Mouse (Mus musculus): ENCODE measurements around the gene Prap1. TPM values are rescaled to one million over a fixed set of nuclear protein-coding genes. Genes with fewer than 3 reads are reported as not detected.
"Not testable (repeated sequence)": the region's sequence is repeated elsewhere in the genome, so short reads cannot be mapped to it uniquely, and the experiment has no call there.

Gene Prap1
- total RNA-seq, 4 experiments from 2014 or later, result 0.56 TPM; not detected in 3

DNA sequence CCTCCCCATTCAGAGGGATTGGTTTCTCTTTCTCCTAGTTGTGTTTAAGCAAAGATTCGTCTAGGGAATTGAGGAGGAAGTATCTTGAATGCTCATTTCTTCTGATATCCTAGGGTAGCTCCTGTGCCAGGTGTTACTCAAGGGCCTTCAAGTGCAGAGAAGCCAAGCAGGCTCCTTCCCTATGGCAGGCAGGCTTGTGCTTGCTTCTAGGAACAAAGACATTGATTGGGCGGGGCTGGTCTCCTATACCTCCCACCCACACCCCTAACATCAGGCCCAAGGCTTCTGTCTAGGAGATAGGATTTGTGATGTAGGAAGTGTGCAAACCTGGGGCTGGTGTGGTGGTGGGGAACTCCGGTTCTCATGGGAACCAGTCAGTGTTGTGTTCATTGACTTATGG is 33.7 kb downstream of the Prap1 start:
- no peak for DNase-seq (ENCODE audit: low spot score in 2 of 2)

- no peak for DNase-seq (ENCODE audit: low spot score in 2 of 2)
These were observed 34.7 kb downstream of the Prap1 start for GRCm38 (mm10) chr7:140127911-140128310.

DNA sequence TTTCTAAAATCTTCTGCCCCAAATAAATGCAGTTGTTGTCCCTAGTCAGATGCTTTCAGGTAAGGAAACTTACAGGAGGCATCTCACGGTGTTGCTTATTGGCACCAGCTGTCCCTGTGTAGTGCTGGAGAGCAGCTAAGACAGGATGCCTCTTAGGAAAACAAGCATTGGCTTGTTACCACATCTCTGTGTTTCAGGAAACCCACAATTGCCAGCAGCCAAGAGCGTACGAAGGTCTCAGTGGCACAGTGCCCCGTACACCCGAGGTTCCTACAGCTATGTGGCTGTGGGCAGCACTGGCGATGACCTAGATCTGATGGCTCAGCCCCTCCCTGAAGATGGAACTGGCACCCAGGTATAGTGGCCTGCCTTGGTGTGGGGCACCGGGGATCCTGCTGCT is 39.0 kb downstream of the Prap1 start:
- DNase-seq (ENCODE audit: low spot score in 2 of 2), result not testable (repeated sequence)

GRCm38 (mm10) chr7:140134033-140134432 is 40.8 kb downstream of the Prap1 start:
- not testable (repeated sequence) for DNase-seq (ENCODE audit: low spot score in 2 of 2)

DNA sequence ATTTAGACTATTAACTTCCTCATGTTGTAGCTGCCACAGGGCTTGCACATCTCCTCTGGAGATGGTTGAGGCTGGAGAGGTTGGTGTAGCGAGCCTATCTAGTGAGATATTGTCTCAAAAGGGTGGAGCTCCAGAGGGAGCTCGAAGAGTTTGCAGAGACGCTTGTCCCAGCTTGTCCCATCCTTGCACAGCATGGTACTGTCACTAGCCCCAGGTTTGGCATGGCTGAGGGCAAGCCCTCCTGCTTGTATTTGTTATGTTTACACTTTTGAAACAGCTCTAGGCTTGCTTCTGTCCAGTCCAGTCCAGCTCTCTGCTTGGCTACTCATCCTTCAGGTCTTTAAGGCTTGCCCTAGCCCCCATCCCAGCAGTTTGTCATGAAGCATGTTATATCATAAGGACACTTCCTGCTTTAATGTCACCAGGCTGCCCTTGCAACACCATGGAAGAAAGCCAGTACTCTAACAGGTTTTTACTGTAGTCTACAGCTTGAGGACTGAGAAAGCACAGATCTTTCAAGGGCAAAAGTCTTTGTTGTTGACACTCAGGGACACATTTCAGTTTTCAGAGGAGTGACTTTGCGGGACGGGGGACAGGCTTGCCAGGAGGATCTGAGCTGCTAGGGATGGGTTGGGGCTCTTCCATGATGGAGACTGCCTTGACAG is 42.0 kb downstream of the Prap1 start:
- no peak for DNase-seq (ENCODE audit: low spot score in 2 of 2)

DNA sequence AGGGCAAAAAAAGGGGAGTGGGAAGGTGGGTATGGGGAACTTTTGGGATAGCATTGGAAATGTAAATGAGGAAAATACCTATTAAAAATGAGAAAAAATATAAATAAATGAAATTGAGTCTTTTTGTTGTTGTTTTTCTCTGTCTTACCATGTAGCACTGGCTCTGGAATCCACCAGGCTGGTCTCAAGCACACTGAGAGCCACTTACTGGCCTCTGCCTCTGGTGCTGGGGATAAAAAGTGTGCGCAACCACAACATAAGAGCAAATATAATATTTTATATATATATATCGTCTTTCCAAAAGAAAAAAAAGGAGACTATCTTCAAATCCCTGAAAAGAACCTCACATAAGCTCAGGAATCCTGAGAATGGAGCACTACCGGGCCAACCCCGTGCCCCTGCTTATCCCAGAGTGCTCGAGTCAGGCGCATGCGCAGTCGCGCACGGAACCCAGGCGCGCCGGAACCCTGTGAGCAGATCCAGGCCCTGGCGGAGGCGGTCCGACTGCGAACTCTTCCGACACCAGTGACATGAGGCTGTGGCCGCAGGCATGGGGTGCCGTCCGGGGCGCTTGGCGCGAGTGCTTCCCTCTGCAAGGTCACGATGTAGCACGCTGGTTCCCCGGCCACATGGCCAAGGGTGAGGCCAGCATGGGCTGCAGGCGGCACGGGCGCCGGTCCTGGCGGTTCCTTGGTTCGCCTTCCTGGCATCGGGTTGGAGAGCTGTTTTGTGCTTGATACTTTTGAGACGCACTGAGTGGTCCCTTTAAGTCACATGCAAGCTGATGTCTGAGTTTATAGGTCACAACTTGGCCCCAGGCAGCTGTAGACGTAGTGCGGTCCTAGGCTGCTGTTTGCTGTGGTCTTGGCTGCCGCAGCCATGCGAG is 44.2 kb downstream of the Prap1 start, which contains the start of gene Mtg1:
Gene Mtg1, plus strand, starts transcription at position 430 of the 886 bp plus-strand sequence.
- peak; percentile 94 to 99 for DNase-seq (ENCODE audit: low spot score in 2 of 2)

- no peak for DNase-seq (ENCODE audit: low spot score in 2 of 2)
These were observed 44.8 kb downstream of the Prap1 start for GRCm38 (mm10) chr7:140138021-140138310.

DNA sequence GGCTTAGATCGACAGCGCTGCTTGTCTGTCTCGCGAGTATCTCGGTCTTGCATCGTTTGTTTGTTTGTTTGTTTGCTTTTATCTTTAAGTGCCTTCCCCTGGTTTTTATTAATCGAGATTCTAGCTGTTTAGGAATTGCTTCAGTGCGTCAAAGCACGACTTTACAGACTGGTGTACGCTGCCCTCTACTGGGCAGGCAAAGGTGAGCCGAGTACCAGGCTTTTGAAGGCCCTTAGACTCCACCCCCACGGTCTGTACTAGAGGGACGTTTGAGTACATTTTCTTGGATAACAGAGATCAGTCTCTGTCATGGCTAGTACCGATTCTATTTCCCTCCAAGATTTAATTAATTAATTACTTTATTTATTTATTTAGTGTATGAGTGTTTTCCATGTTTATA is 48.2 kb downstream of the Prap1 start:
- peak in 1 of 2 experiments; percentile 68 for DNase-seq (ENCODE audit: low spot score in 2 of 2)

GRCm38 (mm10) chr7:140144550-140144949 is 51.4 kb downstream of the Prap1 start:
- no peak for DNase-seq (ENCODE audit: low spot score in 2 of 2)

Other genes starting within 250 kb of the Prap1 start
- gene Kndc1, start 198.7 kb upstream of the Prap1 start, total RNA-seq (2022), result 100 to 1,000 TPM in 1 of 4 experiments, 10 to 100 TPM in 3; 90.0 to 103 (median 95.8) TPM
- gene Utf1, start 149.6 kb upstream of the Prap1 start, total RNA-seq (2022), result not detected
- gene 6430531B16Rik, start 114.6 kb upstream of the Prap1 start, total RNA-seq (2022), result 1 to 10 TPM; 1.2 to 1.9 (median 1.6) TPM
- 1 to 10 TPM; 3.0 to 7.2 (median 4.5) TPM for gene Adam8, start 100.8 kb upstream of the Prap1 start, total RNA-seq (2022)
- gene Zfp511, start 57.0 kb upstream of the Prap1 start, total RNA-seq (2022), result 10 to 100 TPM; 21.2 to 27.8 (median 27.0) TPM
- 10 to 100 TPM; 36.0 to 39.0 (median 36.7) TPM for gene Tubgcp2, start 56.7 kb upstream of the Prap1 start, total RNA-seq (2022)
- not detected for gene Msx3, start 44.3 kb upstream of the Prap1 start, total RNA-seq (2022)
- gene Caly, start 10.8 kb upstream of the Prap1 start, total RNA-seq (2022), result 100 to 1,000 TPM; 217 to 237 (median 229) TPM
- gene Fuom, start 9.0 kb downstream of the Prap1 start, total RNA-seq (2022), result 10 to 100 TPM; 42.7 to 49.1 (median 47.7) TPM
- 1 to 10 TPM; 6.1 to 6.5 (median 6.4) TPM for gene Paox, start 22.4 kb downstream of the Prap1 start, total RNA-seq (2022)
- 10 to 100 TPM; 61.4 to 68.6 (median 65.7) TPM for gene Echs1, start 23.1 kb downstream of the Prap1 start, total RNA-seq (2022)
- gene Mtg1, start 44.2 kb downstream of the Prap1 start, total RNA-seq (2022), result 10 to 100 TPM; 27.2 to 34.8 (median 31.6) TPM
- gene Sprn, start 61.5 kb downstream of the Prap1 start, total RNA-seq (2022), result 100 to 1,000 TPM; 149 to 157 (median 151) TPM
- not detected for gene Olfr522, start 71.4 kb downstream of the Prap1 start, total RNA-seq (2022)
- under 1 TPM in 1 of 4 experiments, not detected in 3; 0.39 TPM for gene Olfr523, start 79.8 kb downstream of the Prap1 start, total RNA-seq (2022)
- gene Olfr524, start 112.6 kb downstream of the Prap1 start, total RNA-seq (2022), result not detected
- under 1 TPM; 0.70 to 0.96 (median 0.74) TPM for gene Cd163l1, start 124.9 kb downstream of the Prap1 start, total RNA-seq (2022)
- under 1 TPM in 3 of 4 experiments, not detected in 1; 0.16 to 0.22 (median 0.19) TPM for gene 5830411N06Rik, start 153.9 kb downstream of the Prap1 start, total RNA-seq (2022)
- gene Olfr525, start 227.5 kb downstream of the Prap1 start, total RNA-seq (2022), result not detected
- gene Olfr527, start 240.6 kb downstream of the Prap1 start, total RNA-seq (2022), result not detected